Mouse (Mus musculus): ENCODE results near the gene Sel1l. TPM values are rescaled to one million over a fixed set of nuclear protein-coding genes. Genes with fewer than 3 reads are reported as not detected.

Gene Sel1l
- polyA plus RNA-seq, 1 experiment from 2014 or later, result 66.7 TPM

GRCm38 (mm10) chr12:91833237-91833938, 15.6 kb downstream of the Sel1l start:
- no peaks in the 10 kb centered on the region for H3K9me3 ChIP-seq (replicated peaks; ENCODE audit: low read length)
- DNase-seq (ENCODE audit: low spot score), result no peak
- no peak overlapping the region for H3K4me3 ChIP-seq (replicated peaks; ENCODE audit: low read depth, low read length)
- WGBS, result 84% methylated on average over 3 of the region's 3 CpGs
- TF ChIP-seq CTCF (IDR thresholded peaks at IDR 0.05; ENCODE audit: low read depth), result no peak
- H3K4me1 ChIP-seq (replicated peaks; ENCODE audit: insufficient read depth, low read length), result no peaks in the 10 kb centered on the region
- H3K9ac ChIP-seq (ENCODE audit: low read depth, low read length), result no peak overlapping the region
- no peak overlapping the region for H3K4me2 ChIP-seq (ENCODE audit: low read length)
- ATAC-seq (replicated peaks; ENCODE audit: low FRiP score, low read depth), result no peak
- no peaks in the 10 kb centered on the region for H3K27me3 ChIP-seq (ENCODE audit: insufficient read depth, low read length)
- peaks cover 47% of the 10 kb centered on the region for H3K36me3 ChIP-seq (ENCODE audit: insufficient read depth, low read length)
- H3K27ac ChIP-seq, result no peak overlapping the region

DNA sequence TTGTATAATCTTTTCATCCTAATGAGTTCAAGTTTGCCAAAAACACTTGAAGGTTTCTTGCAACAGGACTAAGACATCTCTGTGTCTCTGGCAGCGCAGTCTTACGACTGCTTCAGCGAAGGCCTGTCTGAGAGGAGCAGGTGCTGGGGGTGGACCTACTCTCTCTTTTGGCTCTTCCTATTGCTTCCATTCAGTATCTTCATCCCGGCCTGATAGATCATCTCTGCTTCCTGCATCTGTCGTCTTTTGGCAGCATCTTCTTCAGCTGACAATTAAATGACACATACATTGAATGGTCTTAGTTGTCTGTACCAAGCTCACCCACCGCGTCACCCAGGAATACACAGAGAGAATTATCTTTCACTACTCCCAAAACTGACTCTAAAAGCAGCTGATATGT, 17.5 kb downstream of the Sel1l start:
- Histone ChIP-seq H3K36me3 (ENCODE audit: insufficient read depth, low read length) (peaks cover 36% of the 10 kb centered on the region), H3K27ac (no peak overlapping the region), H3K27me3 (ENCODE audit: insufficient read depth, low read length) (no peaks in the 10 kb centered on the region), H3K4me1 (replicated peaks; ENCODE audit: insufficient read depth, low read length) (no peaks in the 10 kb centered on the region), H3K9me3 (replicated peaks; ENCODE audit: low read length) (no peaks in the 10 kb centered on the region), H3K4me3 (replicated peaks; ENCODE audit: low read depth, low read length) (no peak overlapping the region), H3K4me2 (ENCODE audit: low read length) (no peak overlapping the region), H3K9ac (ENCODE audit: low read depth, low read length) (no peak overlapping the region)
- TF ChIP-seq CTCF (IDR thresholded peaks at IDR 0.05; ENCODE audit: low read depth), result no peak
- ATAC-seq (replicated peaks; ENCODE audit: low FRiP score, low read depth) (no peak), DNase-seq (ENCODE audit: low spot score) (no peak)
- whole genome bisulfite sequencing, result 93% methylated on average over 7 of the region's 7 CpGs

DNA sequence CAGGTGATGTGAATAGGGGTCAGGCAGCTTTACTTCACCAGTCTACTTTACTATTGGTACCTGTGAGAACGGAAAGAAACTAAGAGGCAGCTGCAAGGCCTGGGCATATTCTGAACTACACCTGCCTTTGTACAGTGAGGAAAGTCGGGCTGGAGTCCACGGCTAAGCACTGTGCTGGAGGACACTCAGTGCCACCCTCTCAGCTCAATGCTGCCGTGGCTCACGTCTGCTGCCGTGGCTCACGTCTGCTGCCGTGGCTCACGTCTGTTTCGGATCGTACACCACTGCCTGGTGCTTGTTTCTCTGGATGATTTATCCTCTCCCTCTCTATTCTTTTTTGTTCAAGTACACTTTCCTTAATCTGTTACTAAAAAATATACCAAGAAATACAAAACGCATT, 28.5 kb downstream of the Sel1l start:
- WGBS, result 93% methylated on average over 12 of the region's 12 CpGs
- no peak for ATAC-seq (replicated peaks; ENCODE audit: low FRiP score, low read depth)
- H3K4me1 ChIP-seq (replicated peaks; ENCODE audit: insufficient read depth, low read length), result no peaks in the 10 kb centered on the region
- H3K9me3 ChIP-seq (replicated peaks; ENCODE audit: low read length), result no peaks in the 10 kb centered on the region
- TF ChIP-seq CTCF (IDR thresholded peaks at IDR 0.05; ENCODE audit: low read depth), result no peak
- H3K27me3 ChIP-seq (ENCODE audit: insufficient read depth, low read length), result no peaks in the 10 kb centered on the region
- no peak for DNase-seq (ENCODE audit: low spot score)
- peaks cover 52% of the 10 kb centered on the region for H3K36me3 ChIP-seq (ENCODE audit: insufficient read depth, low read length)
- H3K27ac ChIP-seq, result no peak overlapping the region
- no peak overlapping the region for H3K4me2 ChIP-seq (ENCODE audit: low read length)
- H3K9ac ChIP-seq (ENCODE audit: low read depth, low read length), result no peak overlapping the region
- H3K4me3 ChIP-seq (replicated peaks; ENCODE audit: low read depth, low read length), result no peak overlapping the region

GRCm38 (mm10) chr12:91818726-91819125, 30.2 kb downstream of the Sel1l start:
- Histone ChIP-seq H3K9ac (ENCODE audit: low read depth, low read length) (no peak overlapping the region), H3K4me2 (ENCODE audit: low read length) (no peak overlapping the region), H3K9me3 (replicated peaks; ENCODE audit: low read length) (no peaks in the 10 kb centered on the region), H3K4me1 (replicated peaks; ENCODE audit: insufficient read depth, low read length) (no peaks in the 10 kb centered on the region), H3K27ac (no peak overlapping the region), H3K36me3 (ENCODE audit: insufficient read depth, low read length) (peaks cover 57% of the 10 kb centered on the region), H3K4me3 (replicated peaks; ENCODE audit: low read depth, low read length) (no peak overlapping the region), H3K27me3 (ENCODE audit: insufficient read depth, low read length) (no peaks in the 10 kb centered on the region)
- WGBS, result 90% methylated on average over 4 of the region's 4 CpGs
- TF ChIP-seq CTCF (IDR thresholded peaks at IDR 0.05; ENCODE audit: low read depth), result no peak
- ATAC-seq (replicated peaks; ENCODE audit: low FRiP score, low read depth) (no peak), DNase-seq (ENCODE audit: low spot score) (no peak)

DNA sequence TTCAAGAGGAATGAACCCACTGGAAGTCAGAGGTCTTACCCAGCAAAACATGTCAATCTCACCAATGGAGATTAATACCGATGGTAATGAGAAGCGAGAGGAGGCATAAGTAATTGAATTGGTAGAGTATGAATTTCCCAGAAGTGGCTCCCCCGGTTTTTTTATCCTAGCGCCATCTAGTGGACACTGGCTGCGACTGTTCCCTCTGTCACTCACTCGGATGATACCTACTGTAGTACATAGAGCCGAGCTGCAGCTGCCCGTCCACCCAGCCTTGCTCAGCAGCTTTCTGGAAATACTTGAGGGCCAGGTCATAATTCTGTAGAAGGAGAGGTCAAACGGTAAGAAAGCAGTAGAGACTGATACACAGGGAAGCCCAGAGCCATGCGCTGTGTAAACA, 33.0 kb downstream of the Sel1l start:
- ATAC-seq (replicated peaks; ENCODE audit: low FRiP score, low read depth) (peak; percentile 71; the same call in 1 of the 2 replicates), DNase-seq (ENCODE audit: low spot score) (peak; percentile 79)
- Histone ChIP-seq H3K4me3 (replicated peaks; ENCODE audit: low read depth, low read length) (no peak overlapping the region), H3K4me1 (replicated peaks; ENCODE audit: insufficient read depth, low read length) (no peaks in the 10 kb centered on the region), H3K36me3 (ENCODE audit: insufficient read depth, low read length) (peaks cover 60% of the 10 kb centered on the region), H3K27ac (no peak overlapping the region), H3K9me3 (replicated peaks; ENCODE audit: low read length) (no peaks in the 10 kb centered on the region), H3K9ac (ENCODE audit: low read depth, low read length) (no peak overlapping the region), H3K27me3 (ENCODE audit: insufficient read depth, low read length) (no peaks in the 10 kb centered on the region), H3K4me2 (ENCODE audit: low read length) (no peak overlapping the region)
- peak; percentile 80 for TF ChIP-seq CTCF (IDR thresholded peaks at IDR 0.05; ENCODE audit: low read depth)
- whole genome bisulfite sequencing, result 25% methylated on average over 10 of the region's 10 CpGs

GRCm38 (mm10) chr12:91815552-91815951, 33.4 kb downstream of the Sel1l start:
- peaks cover 64% of the 10 kb centered on the region for H3K36me3 ChIP-seq (ENCODE audit: insufficient read depth, low read length)
- DNase-seq (ENCODE audit: low spot score), result no peak

DNA sequence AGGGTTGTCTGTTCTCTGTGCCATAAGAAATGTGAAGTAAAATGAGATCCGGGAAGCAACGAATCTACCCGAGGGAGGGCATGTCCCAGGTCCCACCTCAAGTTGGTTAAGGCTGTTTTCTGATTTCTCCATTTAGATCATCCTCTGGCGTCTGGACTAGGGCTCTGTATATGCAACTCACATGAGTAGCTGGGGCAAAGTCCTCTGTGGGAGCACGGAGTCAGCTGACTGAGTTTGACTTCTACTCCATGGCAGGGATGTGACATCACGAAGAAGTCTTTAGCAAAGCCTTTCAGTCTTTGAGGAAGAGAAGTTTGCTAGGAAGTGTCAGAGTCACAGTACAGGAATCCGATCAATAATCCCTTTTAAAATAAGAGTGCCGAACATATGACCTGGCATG, 40.0 kb downstream of the Sel1l start:
- TF ChIP-seq CTCF (IDR thresholded peaks at IDR 0.05; ENCODE audit: low read depth), result no peak
- DNase-seq (ENCODE audit: low spot score) (no peak), ATAC-seq (replicated peaks; ENCODE audit: low FRiP score, low read depth) (no peak)
- Histone ChIP-seq H3K4me3 (replicated peaks; ENCODE audit: low read depth, low read length) (no peak overlapping the region), H3K27me3 (ENCODE audit: insufficient read depth, low read length) (no peaks in the 10 kb centered on the region), H3K4me2 (ENCODE audit: low read length) (no peak overlapping the region), H3K36me3 (ENCODE audit: insufficient read depth, low read length) (peaks cover 51% of the 10 kb centered on the region), H3K9me3 (replicated peaks; ENCODE audit: low read length) (no peaks in the 10 kb centered on the region), H3K27ac (no peak overlapping the region), H3K4me1 (replicated peaks; ENCODE audit: insufficient read depth, low read length) (no peaks in the 10 kb centered on the region), H3K9ac (ENCODE audit: low read depth, low read length) (no peak overlapping the region)
- 92% methylated on average over 8 of the region's 8 CpGs for WGBS

More at GRCm38 (mm10) chr12:91815552-91815951, 33.4 kb downstream of the Sel1l start:
- H3K9me3 ChIP-seq (replicated peaks; ENCODE audit: low read length), result no peaks in the 10 kb centered on the region
- no peak overlapping the region for H3K4me2 ChIP-seq (ENCODE audit: low read length)
- no peak overlapping the region for H3K4me3 ChIP-seq (replicated peaks; ENCODE audit: low read depth, low read length)
- TF ChIP-seq CTCF (IDR thresholded peaks at IDR 0.05; ENCODE audit: low read depth), result no peak
- H3K9ac ChIP-seq (ENCODE audit: low read depth, low read length), result no peak overlapping the region
- no peak for ATAC-seq (replicated peaks; ENCODE audit: low FRiP score, low read depth)
- no peaks in the 10 kb centered on the region for H3K4me1 ChIP-seq (replicated peaks; ENCODE audit: insufficient read depth, low read length)
- no peak overlapping the region for H3K27ac ChIP-seq
- H3K27me3 ChIP-seq (ENCODE audit: insufficient read depth, low read length), result no peaks in the 10 kb centered on the region
- 95% methylated on average over 11 of the region's 11 CpGs for whole genome bisulfite sequencing
